Mouse (Mus musculus) urinary bladder, adult 2 months (tissue): ENCODE measurements around the gene Vamp2. TPM values are rescaled to one million over a fixed set of nuclear protein-coding genes. Genes with fewer than 3 reads are reported as not detected.
"Not testable (repeated sequence)": the region's sequence is repeated elsewhere in the genome, so short reads cannot be mapped to it uniquely, and the experiment has no call there.

ENCODE experiments used
- DNase-seq: peaks from one replicate; pipeline ENCODE4 v3.0.0; 2022; ENCODE audit warnings: low spot score
- polyA plus RNA-seq: library from polyadenylated mRNA; depleted of rRNA; stranded (reverse); fragments of >200 nt; gene quantifications from 2 replicates; pipeline ENCODE4 v1.2.3, GENCODE M21; 2012

The Vamp2 gene
- polyA plus RNA-seq, 1 experiment, result 180 TPM

DNA sequence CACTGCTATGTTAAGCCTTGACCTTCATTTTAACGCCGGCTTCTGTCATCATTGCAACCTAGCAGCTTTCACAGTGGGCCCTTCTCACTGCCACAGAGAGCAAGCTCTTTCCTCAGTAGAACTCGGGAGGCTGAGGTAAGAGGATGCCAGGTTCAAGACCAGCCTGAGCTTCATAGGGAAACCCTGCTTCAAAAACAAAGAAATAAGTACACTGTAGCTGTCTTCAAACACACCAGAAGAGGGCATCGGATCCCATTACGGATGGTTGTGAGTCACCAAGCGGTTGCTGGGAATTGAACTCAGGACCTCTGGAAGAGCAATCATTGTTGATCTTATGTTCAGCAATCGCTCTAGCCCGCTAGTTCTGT, 7.5 kb upstream of the Vamp2 start:
- no peak for DNase-seq

DNA sequence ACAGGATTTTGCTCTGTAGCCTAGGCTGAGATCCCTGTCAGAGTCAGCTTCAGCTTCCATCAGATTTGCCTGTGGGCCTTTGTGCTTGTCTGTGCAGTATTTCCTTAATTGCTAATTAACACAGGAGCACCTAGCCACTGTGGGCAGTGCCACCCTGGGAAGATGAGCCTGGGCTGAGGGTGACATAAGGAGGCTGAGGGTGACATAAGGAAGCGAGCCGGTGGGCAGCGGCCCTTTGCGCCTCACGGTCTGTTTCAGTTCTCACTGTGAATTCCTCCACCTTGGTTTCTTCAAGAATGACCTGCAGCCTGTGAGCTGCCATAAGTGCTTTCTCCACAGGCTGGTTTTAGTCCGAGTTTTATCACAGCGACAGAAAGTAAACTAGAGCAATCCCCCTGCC, 6.7 kb upstream of the Vamp2 start:
- no peak for DNase-seq

DNA sequence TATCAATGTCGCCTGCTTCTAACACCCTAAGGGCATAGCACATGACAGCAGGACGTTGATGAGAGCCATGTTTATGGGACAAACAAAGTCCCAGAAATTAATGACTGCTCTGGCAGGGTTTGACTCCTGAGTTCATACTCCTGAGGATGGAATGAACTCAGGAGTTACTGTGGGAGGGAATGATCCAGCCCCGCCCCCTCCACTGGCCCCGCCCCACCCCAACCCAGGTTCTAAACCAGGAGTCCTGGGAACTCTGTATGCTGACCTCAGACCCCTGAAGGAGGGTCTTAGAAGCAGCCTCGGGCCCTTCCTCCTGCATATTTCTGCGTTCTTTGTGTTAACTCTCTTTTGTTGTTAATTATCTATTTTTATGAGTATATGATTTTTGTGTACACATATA, 2.7 kb upstream of the Vamp2 start:
- no peak for DNase-seq

DNA sequence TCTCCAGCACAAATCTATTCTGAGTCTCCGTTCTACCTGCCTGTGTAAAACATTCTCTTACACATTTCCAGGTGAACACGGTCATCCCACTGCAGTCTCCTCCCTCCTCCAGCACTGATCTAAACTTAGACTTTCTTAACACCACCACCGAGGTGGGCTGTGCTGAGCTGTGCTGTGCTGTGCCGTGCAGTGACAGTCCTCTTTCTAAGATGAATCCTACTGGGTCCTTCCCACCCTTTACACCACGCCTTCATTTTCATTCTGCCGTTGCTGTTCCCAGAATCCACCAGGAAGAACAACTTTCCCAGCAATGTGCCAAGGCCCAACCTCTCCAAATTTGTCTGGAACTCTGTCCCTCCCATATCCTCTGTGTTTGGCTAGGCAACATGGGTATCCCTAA, 1.9 kb upstream of the Vamp2 start:
- no peak for DNase-seq

DNA sequence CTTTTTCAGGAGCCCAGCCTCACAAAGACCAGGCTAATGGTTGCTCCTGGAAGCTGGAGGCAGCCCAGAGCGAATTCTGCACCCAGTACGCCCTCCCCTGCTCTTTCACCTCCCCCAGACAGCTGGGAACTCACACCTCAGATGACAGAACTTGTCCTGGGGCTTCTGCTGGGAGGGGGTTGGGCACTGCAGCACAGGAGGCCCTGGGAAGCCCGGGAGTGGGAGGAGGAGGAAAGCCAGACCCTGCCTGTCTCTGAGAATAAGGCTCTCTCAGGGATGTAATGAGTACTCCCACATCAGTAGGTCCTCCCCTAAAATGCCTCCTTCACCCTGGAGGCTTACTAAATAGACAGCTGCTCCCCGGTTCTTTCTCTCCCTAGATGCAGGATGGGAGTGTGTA, 1.2 kb upstream of the Vamp2 start:
- DNase-seq, result no peak

DNA sequence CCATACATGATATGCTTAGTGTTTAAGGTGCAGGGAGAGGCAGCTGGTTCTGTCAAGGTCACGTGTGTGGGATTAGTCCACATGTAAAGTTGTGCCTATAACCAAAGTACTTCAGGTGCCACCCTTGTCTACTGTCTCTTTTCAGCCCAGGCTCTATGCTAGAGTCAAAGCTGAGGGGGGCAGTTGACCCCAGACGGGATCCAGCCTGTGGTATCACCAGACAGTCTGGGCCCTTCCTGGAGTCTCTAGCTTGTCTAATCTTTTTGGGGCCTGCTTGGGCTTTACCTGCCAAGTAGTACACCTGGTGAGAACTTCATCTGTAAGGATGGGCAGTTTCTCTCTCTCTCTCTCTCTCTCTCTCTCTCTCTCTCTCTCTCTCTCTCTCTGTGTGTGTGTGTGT, 693 bp upstream of the Vamp2 start:
- DNase-seq, result no peak

DNA sequence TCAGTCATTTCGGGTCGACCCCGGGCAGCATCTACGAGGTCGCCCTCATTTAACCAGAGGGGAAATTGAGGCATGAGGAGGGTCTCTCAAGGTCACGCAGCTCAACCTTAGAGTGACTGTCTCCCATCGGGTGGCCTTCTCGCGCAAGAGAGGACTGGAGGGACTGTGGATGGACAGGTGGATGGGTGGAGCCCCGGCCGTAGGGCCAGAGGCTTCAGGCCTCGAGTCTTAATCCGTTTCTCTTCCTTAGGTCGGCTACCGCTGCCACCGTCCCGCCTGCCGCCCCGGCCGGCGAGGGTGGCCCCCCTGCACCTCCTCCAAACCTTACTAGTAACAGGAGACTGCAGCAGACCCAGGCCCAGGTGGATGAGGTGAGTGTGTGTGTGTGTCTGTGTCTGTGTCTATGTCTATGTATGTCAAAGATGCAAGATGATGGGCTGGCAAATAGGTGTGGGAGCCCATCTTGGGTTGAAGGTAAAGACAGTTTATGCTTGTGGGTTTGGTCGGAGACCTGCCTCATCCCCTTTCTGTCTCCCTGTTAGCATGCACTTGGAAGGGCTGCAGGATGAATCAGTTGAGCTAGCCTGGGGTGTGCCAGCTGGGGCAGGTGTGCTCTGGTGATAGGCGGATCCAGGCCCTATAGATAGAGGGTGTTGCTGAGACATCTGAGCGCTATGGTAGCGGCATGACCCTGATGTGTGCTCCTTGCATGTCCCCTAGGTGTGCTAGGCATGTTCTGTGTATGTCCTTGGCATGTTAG, 746 bp downstream of the Vamp2 start:
- DNase-seq, result no peak

DNA sequence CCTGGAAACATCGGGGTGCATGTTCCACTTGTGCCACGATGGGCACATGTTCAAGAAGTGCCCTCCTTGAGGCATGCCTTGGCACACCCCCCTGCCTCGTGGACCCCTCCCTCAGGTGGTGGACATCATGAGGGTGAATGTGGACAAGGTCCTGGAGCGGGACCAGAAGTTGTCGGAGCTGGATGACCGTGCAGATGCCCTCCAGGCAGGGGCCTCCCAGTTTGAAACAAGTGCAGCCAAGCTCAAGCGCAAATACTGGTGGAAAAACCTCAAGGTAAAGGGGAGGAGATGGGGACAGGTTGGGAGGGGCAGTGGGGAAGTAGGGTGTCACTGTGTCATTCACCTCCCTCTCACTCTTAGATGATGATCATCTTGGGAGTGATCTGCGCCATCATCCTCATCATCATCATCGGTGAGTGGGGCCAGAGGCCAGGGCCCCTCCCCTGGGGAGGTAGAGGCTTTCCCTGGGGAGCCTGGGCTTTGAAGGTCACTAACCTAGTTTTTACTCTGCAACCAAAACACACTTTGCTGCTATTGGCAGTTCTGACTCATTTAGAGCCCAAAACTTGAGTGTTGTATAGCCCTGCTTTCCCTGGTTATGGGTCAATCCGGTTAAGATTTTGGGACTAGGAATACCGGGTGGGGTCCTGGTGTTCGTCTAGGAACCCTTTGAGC, 1.5 kb downstream of the Vamp2 start:
- DNase-seq, result no peak

DNA sequence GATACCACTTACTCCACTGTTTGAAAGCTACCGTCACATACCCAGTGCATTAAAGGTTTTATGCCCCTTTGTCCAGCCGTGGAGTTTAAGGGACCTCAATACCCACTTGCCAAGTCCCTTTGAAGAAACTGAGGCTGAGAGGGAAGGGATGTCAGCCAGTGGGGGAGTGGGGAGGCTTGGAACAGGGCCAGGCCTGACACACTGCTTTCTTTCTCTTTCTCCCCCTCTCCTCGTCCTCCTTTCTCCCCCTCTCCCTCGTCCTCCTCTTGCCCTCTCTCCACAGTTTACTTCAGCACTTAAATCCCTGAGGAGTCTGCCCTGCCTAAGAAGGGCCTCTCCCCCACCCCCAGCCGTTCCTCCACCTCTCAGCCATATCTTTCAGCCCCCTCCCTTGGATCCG, 2.1 kb downstream of the Vamp2 start:
- DNase-seq, result no peak

DNA sequence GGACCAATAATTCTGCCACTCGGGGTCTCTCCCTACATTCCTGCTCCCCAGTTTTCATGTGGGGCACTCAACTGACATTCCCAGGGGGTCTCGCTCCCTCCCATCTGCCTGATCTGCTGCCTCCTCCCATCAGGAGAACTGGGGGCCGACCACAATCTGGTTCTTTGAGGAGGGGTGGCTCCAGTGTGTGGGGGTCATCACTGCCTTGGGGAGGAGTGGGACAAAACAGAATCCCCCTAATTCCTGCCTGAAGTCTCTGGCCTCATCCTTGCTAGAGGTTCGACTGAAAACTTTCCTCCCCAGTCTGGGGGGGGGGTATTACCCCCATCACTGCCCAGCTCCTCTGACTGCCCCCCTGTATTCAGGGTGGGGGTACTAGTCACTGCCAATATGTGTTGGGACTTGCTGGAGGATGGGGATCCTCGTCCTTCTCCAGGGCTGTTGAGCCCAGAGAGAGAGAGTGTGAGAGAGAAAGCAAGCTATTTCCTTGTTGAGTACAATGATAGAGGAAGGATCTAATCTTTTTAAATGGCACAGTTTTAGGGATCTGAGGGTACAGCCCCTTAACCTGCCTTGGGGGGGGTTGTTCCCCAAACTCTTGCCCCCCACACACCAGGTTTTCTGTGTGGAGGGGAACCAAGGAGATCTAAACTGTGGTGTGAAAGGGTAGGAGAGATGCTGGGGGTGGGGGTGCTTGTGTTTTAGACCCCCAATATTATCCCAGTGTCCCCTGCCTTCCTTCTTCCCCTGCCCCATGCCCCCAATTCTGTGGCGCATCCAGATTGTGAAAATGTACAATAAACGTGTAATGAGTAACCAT, 3.5 kb downstream of the Vamp2 start:
- DNase-seq, result no peak

DNA sequence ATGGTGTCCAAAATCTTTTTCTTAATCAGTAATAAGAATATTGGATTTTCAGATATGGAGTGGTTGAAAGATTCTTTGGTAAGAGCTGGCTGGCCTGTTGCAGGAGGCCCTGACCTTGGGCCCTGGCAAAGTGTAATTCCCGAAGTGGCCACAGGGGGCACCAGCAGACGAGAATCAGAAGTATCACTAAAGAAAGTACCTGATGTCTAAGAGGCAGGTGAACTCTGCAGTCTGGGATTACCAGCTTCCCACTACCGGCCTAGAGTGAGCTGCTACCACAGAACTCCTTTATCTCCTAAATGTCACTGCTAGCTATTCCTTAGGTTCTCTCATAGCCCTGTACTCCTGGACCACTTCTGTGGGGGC, 4.1 kb downstream of the Vamp2 start:
- DNase-seq, result peak; percentile 81

DNA sequence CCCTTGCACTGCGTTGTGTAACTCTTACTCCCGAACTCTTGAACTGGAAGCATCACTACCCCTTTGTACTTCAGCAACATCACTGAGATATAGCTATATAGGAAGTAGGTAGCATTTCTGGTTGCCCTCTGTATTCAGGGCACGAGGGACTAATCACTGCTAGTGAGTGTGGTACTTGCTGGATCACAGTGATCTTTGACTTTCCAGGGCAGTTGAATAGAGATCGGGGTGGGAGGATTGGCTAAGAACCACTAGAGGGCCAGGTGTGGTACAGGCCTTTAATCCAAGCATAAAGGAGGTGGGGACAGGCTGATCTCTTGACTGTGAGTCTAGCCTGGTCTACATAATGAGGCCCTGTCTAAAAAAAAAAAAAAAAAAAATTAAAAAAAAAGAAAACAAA, 4.6 kb downstream of the Vamp2 start:
- DNase-seq, result no peak

DNA sequence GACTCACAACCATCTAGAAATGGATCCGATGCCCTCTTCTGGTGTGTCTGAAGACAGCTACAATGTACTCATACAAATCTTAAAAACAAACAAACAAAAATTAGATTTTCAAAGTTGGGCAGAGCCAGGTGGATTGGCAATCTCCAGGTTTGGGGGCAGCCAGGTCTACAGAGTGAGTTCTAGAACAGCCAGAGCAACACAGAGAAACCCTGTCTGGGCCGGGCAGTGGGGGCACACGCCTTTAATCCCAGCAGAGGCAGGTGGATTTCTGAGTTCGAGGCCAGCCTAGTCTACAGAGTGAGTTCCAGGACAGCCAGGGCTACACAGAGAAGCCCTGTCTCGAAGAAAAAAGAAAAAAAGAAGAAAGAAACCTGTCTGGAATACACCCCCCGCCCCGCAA, 5.6 kb downstream of the Vamp2 start:
- not testable (repeated sequence) for DNase-seq

DNA sequence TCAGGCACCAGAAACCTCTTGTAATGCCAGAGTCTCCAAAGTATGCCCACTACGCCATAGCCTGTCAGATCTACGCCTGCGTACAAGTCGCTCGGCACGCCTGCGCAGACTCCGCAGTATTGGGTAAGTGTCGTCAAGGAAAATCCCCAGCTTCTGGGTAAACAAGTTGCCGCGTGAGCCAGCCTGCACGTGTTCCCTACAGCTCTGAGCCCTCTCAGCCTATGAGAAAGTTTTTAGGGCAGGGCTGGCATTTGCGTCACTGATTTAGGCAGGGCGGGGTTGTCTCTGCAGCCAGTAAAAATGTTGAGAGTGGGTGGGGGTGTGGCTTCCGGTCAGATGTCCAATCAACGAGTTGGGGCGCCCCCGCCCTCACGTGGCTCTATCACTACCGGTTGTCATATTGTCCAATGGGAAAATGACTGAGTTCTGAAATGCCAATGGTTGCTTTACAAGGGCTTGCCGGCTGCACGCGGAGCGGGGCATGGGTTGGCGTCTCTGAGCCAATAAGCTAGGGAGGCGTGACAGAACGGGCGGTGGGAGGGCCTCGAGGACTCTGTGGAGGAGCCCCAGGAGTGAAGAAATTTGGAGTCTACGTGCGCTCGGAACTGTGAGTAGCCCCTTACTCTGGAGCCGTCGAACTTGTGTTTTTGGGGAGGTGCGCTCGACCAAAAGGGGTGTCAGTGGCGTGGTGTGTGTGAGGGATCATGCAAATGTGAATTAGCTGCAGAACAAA, 6.6 kb downstream of the Vamp2 start, which contains the start of gene Per1:
Gene Per1 (plus strand): TSS at position 521 of the 733 bp plus-strand sequence.
- peak; percentile 86 for DNase-seq

DNA sequence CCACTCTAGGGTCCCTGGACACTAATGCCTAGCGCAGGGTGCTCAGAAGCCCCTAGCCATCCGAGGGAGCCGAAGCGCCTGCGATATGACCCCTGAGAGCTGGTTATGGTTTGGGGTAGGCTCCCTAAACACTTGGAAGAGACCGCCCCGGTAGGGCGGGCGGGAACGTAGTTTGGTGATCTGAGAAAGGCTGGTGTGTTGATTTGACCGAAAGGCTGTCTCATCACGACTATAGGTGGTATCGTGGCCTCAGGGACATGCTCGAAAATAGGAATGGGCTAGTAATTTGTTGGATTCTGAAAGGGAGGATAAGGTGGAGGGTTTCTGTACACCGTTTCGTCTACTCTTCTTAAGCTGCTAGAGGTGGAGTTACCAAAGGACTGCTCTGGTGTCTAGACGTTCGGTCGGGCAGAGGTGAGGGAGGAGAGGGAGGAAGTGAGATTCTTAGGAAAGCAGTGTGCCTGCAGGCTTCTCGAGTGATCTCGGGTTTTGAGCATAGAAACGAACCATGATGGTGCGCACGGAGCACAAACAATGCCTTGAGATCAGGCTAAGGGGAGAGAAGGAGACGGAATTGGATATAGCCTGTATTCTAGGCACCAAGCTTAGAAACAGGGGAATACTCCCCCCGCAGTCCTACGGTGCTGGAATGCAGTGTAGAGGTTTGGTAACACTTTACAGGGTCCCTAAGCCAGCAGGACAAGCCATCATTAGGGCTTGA, 7.4 kb downstream of the Vamp2 start:
- DNase-seq, result no peak

DNA sequence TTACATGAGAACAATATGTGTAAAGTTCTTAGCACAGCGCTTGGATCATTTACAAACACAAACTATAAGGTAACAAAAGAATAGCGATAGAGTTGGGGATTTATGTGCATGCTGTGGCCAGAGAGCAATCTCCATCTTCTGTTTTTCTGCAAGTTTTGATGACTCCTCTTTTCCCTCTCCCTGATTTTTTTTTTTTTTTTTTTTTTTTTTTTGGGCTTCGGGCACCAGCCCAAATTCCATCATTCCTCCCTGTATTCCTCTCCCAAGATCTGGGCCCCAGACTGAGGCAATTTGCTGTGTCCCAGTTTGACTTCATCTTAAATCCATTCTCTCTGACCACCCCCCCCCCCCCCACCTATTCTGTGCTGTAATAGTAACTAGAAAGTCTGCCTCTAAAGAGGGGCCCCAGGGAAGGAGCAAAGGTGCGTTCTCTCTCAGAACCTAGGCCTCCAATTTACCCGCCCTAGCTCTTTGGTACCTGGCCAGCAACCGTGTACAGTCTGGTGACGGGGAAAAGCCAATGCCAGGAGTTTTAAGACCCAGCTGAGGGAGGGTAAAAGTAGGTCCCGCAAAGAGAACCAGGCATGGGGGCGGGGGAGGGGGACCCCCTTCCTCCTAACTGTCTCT, 8.2 kb downstream of the Vamp2 start:
- DNase-seq, result no peak

DNA sequence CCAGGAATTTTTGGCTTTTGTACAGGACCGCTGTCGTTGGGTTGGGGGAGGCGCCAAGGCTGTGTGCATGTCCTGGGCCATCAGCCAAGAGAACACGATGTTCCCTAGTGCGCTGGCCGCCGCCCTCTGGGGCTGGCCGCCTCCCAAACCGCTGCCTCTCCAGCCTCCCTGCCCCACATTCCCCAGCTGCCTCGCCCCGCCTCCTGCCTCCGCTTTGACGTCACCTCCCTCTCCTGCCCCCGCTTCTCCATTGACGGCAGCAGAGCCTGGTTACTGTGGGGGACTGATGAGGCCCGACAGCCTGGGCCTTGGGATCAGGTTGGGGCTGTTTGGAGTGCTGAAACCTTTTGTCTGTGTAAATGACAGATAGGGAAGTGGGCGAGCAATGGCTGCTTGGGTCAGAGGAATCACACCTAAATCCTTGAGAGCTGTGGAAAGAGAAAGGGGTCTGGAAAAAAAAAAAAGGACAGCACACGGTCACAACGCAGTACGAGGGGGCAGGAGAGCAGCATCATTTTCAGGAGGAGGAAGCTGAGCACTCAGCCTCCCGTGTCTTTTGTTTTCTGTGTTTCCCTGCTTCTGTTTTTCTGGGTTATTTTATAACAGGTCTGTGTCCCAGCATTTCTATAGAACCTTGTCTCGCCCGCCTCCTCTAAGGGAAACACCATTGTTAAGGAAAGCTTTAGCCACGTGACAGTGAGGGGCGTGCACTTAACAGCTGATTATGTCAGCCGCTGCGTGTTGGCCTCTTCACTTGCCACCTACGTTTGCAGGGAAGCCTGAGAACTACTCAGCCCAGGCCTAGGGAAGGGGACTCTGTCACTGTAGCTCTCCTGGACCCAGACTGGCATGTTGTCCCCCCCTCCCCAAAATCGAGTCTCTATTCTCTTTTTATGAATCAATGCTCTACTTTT, 9.0 kb downstream of the Vamp2 start:
- peak; percentile 95 for DNase-seq

DNA sequence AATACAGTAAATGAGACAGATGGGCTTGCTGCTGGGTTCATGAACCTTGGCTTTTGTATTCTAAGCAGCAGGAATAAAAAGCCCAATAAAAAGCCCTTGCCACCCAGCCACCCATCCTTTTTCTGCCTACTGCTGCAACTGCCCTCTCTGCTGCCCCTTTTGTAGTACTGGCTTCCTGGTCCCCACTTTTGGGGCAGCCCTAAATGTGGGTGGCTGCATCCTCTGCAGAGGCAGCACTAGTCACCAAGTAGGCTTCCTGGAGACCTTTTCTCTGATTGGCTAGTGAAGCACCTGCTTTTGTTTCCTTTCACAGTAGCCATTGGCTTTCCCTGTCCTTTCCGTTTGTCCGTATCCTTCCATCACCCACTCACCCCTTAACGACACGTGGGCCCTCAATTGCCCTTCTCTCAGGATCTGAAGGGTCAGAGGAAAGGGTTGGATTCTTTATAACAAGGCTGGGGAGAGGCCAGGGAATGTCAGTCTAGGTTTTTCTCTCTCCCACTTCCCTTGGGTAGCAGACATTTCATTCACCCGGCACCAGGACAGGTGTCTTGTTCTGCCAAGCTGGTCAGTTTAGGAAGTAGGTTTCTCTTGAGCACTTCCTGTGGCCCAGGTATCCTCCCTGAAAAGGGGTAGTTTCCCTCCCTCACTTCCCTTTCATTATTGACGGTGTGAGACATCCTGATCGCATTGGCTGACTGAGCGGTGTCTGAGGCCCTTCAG, 9.9 kb downstream of the Vamp2 start:
- peak; percentile 21 for DNase-seq

DNA sequence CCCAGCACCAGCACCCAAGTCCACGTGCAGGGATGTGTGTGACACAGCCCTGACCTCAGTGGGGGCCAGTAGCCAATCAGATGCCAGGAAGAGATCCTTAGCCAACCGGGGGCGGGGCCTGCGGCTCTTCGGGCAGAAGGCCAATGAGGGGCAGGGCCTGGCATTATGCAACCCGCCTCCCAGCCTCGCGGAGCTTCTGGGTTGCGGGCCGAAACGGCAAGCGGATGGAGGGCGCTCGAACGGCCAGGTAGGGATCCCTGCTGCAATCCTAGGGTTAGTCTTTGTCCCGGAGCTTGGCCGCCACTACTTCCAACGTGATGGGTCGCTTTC, 10.4 kb downstream of the Vamp2 start:
- DNase-seq, result peak; percentile 92
